Mouse (Mus musculus): ENCODE data around the gene Specc1.

DNA sequence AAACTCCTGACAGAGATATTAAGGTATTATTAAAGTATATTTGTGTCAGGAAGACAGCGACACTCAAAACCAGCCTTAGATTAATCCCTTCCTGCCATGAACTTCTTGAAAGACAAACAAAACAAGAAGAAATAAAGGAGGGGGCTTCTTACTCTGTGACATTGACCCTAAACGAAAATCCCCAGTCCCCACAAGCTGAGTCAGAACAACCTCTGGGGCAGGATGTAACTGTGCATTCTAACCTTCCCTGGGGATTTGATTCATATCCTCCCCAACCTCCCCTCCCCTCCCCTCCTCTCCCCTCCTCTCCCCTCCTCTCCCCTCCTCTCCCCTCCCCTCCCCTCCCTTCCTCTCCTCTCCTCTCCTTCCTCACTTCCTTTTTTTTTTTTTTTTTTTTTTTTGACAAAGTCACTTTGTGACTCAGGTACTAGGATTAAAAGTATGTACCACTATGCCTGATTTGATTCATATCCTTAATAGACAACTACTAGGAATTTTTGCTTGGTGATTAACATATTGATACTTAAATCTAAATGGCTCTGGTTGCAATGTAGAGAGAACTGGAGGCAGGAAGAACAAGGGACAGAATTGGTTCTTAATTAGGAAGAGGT lies 174.2 kb downstream of the Specc1 start:
- no peak for TF ChIP-seq CTCF (IDR thresholded peaks at IDR 0.05; ENCODE audit: borderline replicate concordance, insufficient read depth, low read depth, low read length)
- no peak for TF ChIP-seq POLR2A (IDR thresholded peaks at IDR 0.05; ENCODE audit: borderline replicate concordance, insufficient read depth, low read length)
